Mouse (Mus musculus) mammary gland, adult 2 months (tissue): Measurements from ENCODE around the gene Spata1. TPM values are rescaled to one million over a fixed set of nuclear protein-coding genes. Genes with fewer than 3 reads are reported as not detected.

Source experiments
- polyA plus RNA-seq: library from polyadenylated mRNA; depleted of rRNA; stranded (reverse); fragments of >200 nt; gene quantifications from 2 replicates; pipeline ENCODE4 v1.2.3, GENCODE M21; 2012; ENCODE audit warnings: low replicate concordance; rRNA removed

Gene Spata1
- 0.33 and 2.2 TPM in 2 replicates for polyA plus RNA-seq

GRCm38 (mm10) chr3:146499431-146500002 is at the start of gene Spata1, which contains the start of gene Gng5:
Spata1 (minus strand) TSS chr3:146499753.
Gng5 (plus strand) TSS chr3:146499807.

DNA sequence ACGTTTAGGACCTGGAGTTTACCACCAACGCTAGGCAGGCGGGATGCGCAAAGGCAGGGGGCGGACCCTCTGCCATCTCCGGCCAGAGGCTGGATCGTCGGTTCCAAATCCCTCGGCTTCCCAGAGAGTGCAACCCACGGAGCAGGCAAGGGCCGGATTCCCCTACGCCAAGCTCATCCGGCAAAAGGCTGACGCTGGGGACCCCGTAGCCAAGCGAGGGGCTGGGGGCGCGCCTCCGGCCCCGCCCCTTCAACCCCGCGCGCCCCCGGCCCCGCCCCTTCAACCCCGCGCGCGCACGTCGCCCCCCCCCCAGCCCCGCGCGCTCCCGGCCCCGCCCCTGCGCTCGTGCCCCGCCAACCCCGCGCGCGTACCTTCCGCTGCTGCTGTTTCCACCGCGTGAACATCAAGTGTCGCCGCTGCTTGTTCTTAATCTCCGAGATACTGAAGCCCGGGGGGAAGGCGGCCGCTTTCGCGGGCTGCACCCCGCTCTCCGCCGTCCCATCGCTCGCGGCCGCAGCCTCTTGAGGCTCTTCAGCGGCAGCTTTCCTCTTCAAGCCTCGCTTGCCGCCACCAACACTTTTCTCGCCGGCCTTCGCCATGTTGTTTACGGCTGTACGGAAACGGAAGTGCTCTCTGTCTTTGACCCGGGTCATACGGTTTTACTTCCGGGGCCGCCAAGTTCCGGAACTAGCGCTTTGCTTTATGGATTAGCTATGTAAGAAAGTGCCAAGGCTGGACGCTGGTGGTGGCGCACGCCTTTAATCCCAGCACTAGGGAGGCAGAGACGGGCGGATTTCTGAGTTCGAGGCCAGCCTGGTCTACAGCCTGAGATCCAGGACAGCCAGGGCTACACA is 21.5 kb upstream of the Spata1 start, which contains the start of gene Rpf1:
Gene Rpf1 (minus strand): TSS at position 632 of the 854 bp plus-strand sequence.

GRCm38 (mm10) chr3:146449745-146450250 is 49.8 kb downstream of the Spata1 start, which contains the start of gene Ctbs:
Ctbs (plus strand) TSS chr3:146449795.

Other genes with a start within 250 kb of the Spata1 start
- gene Ssx2ip, start 95.1 kb downstream of the Spata1 start, polyA plus RNA-seq = 2.2 and 3.1 TPM in 2 replicates
- 2.5 and 4.4 TPM in 2 replicates for gene Ctbs, start 50.0 kb downstream of the Spata1 start, polyA plus RNA-seq
- gene Gng5, start 54 bp upstream of the Spata1 start, polyA plus RNA-seq = 402 and 412 TPM in 2 replicates
- gene Rpf1, start 21.7 kb upstream of the Spata1 start, polyA plus RNA-seq = 4.7 and 12.7 TPM in 2 replicates
- gene Uox, start 70.7 kb upstream of the Spata1 start, polyA plus RNA-seq = 1.1 TPM in 1 of 2 replicates, not detected in the other
- not detected in 2 replicates for gene Dnase2b, start 115.8 kb upstream of the Spata1 start, polyA plus RNA-seq
- gene 4930503B20Rik, start 151.6 kb upstream of the Spata1 start, polyA plus RNA-seq = not detected in 2 replicates
- gene Samd13, start 185.8 kb upstream of the Spata1 start, polyA plus RNA-seq = 0.37 TPM in 1 of 2 replicates, not detected in the other